Mouse (Mus musculus) forebrain, embryonic 11.5 days (tissue): ENCODE data around the gene Ccdc136. TPM values are rescaled to one million over a fixed set of nuclear protein-coding genes. Genes with fewer than 3 reads are reported as not detected.

ENCODE experiments used
- ATAC-seq: fragments of 200-750 bp; cut with Nextera tagmentation; replicated peaks from 2 replicates; pipeline ENCODE4 v1.8.0; 2017; ENCODE audit warnings: moderate TSS enrichment; ENCODE audit not compliant: low FRiP score
- DNase-seq: peaks from one replicate; pipeline ENCODE4 v3.0.0-alpha.2; 2017; ENCODE audit warnings: low spot score
- H3K27ac ChIP-seq: fragments of 300-500 bp; sonication (generic); 2 replicates; pipeline ENCODE4 v1.5.1; 2014; ENCODE audit warnings: low read depth, low read length
- H3K27me3 ChIP-seq: fragments of 300-500 bp; sonication (generic); 2 replicates; pipeline ENCODE4 v1.6.1; 2014; ENCODE audit warnings: mild to moderate bottlenecking, low read length, mixed read lengths; ENCODE audit not compliant: control insufficient read depth, insufficient read depth
- H3K36me3 ChIP-seq: fragments of 300-500 bp; sonication (generic); 2 replicates; pipeline ENCODE4 v1.6.1; 2014; ENCODE audit warnings: mild to moderate bottlenecking, low read length, moderate library complexity, mixed read lengths; ENCODE audit not compliant: control insufficient read depth, insufficient read depth
- H3K4me1 ChIP-seq: fragments of 300-500 bp; sonication (generic); replicated peaks from 2 replicates; pipeline ENCODE4 v1.6.1; 2014; ENCODE audit warnings: low read length, mixed read lengths; ENCODE audit not compliant: control insufficient read depth, insufficient read depth
- H3K4me2 ChIP-seq: fragments of 300-500 bp; sonication (generic); 2 replicates; pipeline ENCODE4 v1.6.1; 2014; ENCODE audit warnings: low read depth, mild to moderate bottlenecking, low read length, moderate library complexity, mixed read lengths; ENCODE audit not compliant: severe bottlenecking
- H3K4me3 ChIP-seq: fragments of 300-500 bp; sonication (generic); 2 replicates; pipeline ENCODE4 v1.5.1; 2014; ENCODE audit warnings: low read depth, low read length
- H3K9ac ChIP-seq: fragments of 300-500 bp; sonication (generic); 2 replicates; pipeline ENCODE4 v1.6.1; 2014; ENCODE audit warnings: low read length
- H3K9me3 ChIP-seq: fragments of 300-500 bp; sonication (generic); 2 replicates; pipeline ENCODE4 v1.6.1; 2016; ENCODE audit warnings: low read length, mixed read lengths; ENCODE audit not compliant: control insufficient read depth
- WGBS: fragments of 180-500 bp; shearing (Covaris S2); extraction: QIAGEN DNeasy Blood & Tissue Kit; methylation state at CpG from one replicate; pipeline ENCODE4 v1.1.7; 2014; 5-methylcytosine and 5-hydroxymethylcytosine counted together
- polyA plus RNA-seq: library from polyadenylated mRNA; unstranded; fragments of >200 nt; fragmentation: Nextera tagmentation; extraction: Ambion mirVana; gene quantifications from 2 replicates; pipeline ENCODE4 v1.2.1, GENCODE M21; 2014

Gene Ccdc136
- polyA plus RNA-seq, 1 experiment from 2014 or later = 25.7 TPM

- peak; percentile 56 for ATAC-seq
- peaks cover 8% of the 10 kb centered on the region; the same call in 1 of the 2 replicates for H3K4me1 ChIP-seq
- no peaks in the 10 kb centered on the region for H3K9me3 ChIP-seq
- H3K4me3 ChIP-seq = peak overlapping the region; percentile 59
- H3K27ac ChIP-seq = no peak overlapping the region
- DNase-seq = peak; percentile 62
- H3K9ac ChIP-seq = peak overlapping the region; percentile 70; the same call in 1 of the 2 replicates
- WGBS = 7% methylated on average over 6 of the region's 6 CpGs
- peaks cover 3% of the 10 kb centered on the region; the same call in 1 of the 2 replicates for H3K27me3 ChIP-seq
- H3K4me2 ChIP-seq = peak overlapping the region; percentile 92
- no peaks in the 10 kb centered on the region for H3K36me3 ChIP-seq
These were observed 1.5 kb downstream of the Ccdc136 start for GRCm38 (mm10) chr6:29397575-29397974.

DNA sequence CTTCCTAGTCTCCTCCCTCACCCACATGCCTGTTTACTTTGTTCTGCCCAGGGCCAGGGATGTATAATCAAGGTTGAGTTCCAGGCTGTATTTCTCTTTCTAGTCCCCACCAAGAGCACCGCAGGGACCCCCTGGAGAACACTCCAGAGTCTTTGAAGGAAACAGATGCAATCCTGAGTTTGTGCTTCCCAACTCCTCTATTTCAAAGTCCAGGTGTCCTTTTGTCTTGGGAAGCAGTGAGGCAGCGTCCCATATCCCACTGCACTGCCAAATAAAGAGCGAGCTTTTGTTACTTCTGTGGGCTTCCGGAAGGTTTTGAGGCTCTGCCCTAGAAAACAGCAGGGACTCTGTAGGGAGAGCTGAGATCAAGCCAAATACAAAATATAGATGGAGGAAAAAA is 3.7 kb downstream of the Ccdc136 start:
- no peak overlapping the region for H3K27ac ChIP-seq
- H3K4me2 ChIP-seq = no peak overlapping the region
- H3K27me3 ChIP-seq = peaks cover 3% of the 10 kb centered on the region; the same call in 1 of the 2 replicates
- H3K36me3 ChIP-seq = no peaks in the 10 kb centered on the region
- H3K9me3 ChIP-seq = no peaks in the 10 kb centered on the region
- ATAC-seq = no peak
- whole genome bisulfite sequencing = 79% methylated on average over 4 of the region's 4 CpGs
- H3K9ac ChIP-seq = no peak overlapping the region
- H3K4me3 ChIP-seq = no peak overlapping the region
- no peak for DNase-seq
- H3K4me1 ChIP-seq = peaks cover 8% of the 10 kb centered on the region; the same call in 1 of the 2 replicates

DNA sequence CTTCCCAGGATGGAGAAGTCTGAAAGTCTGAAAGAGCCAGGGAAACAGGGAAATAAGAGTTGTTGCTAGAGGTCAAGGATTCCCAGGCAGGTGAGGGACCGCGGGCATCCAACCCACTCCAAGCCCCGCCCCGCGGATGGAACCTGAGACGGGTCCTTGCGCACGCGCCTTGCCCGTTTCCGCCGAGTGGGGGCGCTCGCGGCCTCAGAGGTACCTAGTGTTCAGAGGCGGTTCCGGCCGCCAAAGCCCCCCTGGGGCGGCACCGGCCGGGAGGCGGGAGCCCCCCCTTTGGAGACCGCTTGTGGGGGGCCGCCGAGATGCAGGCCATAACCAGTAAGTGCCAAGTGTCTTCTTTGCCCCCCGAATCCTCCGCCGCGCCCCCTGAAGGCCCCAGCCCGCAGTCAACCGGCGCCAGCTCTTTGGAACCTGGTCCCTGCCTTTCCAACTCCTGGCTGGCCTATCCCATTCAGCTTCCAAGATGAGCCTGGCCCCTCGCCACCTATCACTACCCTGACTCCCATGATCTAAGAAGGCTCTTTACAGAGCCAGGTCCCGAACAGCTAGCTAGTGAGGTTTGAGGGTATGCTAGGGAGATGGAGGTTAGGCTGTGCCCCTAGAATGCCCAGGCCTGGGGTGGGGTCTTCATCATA is 6.7 kb downstream of the Ccdc136 start:
- H3K4me2 ChIP-seq = peak overlapping the region; percentile 20; the same call in 1 of the 2 replicates

GRCm38 (mm10) chr6:29406412-29406811 is 10.3 kb downstream of the Ccdc136 start:
- H3K36me3 ChIP-seq = peaks cover 3% of the 10 kb centered on the region; the same call in 1 of the 2 replicates
- no peaks in the 10 kb centered on the region for H3K9me3 ChIP-seq
- H3K4me3 ChIP-seq = no peak overlapping the region
- no peak overlapping the region for H3K4me2 ChIP-seq
- no peaks in the 10 kb centered on the region for H3K27me3 ChIP-seq
- no peak overlapping the region for H3K27ac ChIP-seq
- 91% methylated on average over 6 of the region's 6 CpGs for WGBS
- no peaks in the 10 kb centered on the region; the same call in 1 of the 2 replicates for H3K4me1 ChIP-seq
- ATAC-seq (no peak), DNase-seq (no peak)
- H3K9ac ChIP-seq = no peak overlapping the region

More for the DNA sequence above, 6.7 kb downstream of the Ccdc136 start:
- H3K27ac ChIP-seq = no peak overlapping the region
- WGBS = 8% methylated on average over 34 of the region's 34 CpGs
- H3K4me3 ChIP-seq = no peak overlapping the region
- H3K36me3 ChIP-seq = no peaks in the 10 kb centered on the region
- peak; percentile 68 for DNase-seq
- H3K27me3 ChIP-seq = no peaks in the 10 kb centered on the region
- H3K9me3 ChIP-seq = no peaks in the 10 kb centered on the region
- no peak for ATAC-seq
- no peaks in the 10 kb centered on the region; the same call in 1 of the 2 replicates for H3K4me1 ChIP-seq
- no peak overlapping the region for H3K9ac ChIP-seq

DNA sequence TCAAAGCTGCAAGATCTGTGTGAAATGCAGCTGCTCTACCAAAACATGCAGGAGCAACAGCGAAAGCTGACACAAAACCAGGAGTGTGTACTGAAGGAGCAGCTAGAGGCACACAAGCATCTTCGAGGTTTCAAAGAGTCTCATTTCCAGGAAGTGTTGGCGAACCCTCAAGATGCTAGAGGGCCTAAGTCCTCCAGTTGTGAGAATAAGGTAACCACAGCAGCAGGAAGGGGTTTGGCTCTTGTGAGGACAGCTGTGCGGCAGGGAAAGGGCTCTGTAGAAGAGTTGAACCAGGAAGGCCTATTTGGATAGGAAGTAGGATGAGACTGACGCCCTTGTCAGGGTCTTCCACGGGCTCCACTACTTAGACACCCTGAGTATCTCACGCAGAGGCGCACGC is 19.3 kb downstream of the Ccdc136 start:
- H3K9ac ChIP-seq = no peak overlapping the region
- H3K4me3 ChIP-seq = no peak overlapping the region
- H3K4me1 ChIP-seq = no peaks in the 10 kb centered on the region
- ATAC-seq = no peak
- H3K27ac ChIP-seq = no peak overlapping the region
- no peak for DNase-seq
- H3K4me2 ChIP-seq = no peak overlapping the region
- 86% methylated on average over 9 of the region's 9 CpGs for WGBS
- no peaks in the 10 kb centered on the region for H3K9me3 ChIP-seq
- no peaks in the 10 kb centered on the region for H3K27me3 ChIP-seq
- H3K36me3 ChIP-seq = no peaks in the 10 kb centered on the region; the same call in 1 of the 2 replicates

DNA sequence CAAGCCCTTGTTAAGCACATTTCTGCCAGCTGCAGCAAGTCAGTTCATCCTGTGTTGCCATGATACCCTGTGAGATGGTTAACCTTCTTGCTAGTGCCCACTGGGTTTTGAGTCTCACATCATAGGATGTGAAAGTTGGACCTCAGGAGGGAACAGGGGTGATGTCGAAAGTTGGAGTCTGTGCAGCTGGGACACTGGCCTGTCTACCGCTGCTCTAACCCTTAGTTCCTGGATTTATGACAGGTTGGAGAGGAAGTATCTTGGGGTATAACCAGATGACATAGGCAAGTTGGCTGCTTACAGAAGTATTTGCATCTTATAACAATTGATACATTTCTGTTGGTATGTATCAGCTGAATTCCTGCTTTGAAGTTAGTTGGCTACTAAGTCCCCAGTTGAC is 24.5 kb downstream of the Ccdc136 start:
- 93% methylated on average over 2 of the region's 2 CpGs for WGBS
- no peak overlapping the region for H3K4me3 ChIP-seq

DNA sequence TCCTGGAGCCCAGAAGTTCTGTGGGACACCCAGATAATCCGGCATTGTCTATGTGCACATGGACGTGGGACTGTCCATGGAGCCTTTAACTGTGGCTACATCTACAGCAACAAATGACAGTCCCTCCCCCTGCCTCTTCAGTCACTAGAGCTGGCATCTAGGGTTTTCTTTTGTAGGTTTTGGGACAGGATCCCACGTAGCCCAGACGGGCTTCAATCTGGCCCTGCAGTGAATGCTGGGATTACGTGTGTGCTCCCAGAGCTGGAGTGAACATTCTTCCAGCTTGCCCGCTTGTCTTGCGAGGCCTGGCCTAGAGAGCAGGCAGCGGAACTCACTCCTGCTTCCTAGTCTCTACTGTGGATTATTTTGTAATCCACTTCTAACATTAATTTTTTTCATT is 29.0 kb downstream of the Ccdc136 start:
- Histone ChIP-seq H3K4me1 (no peaks in the 10 kb centered on the region), H3K4me2 (no peak overlapping the region), H3K36me3 (no peaks in the 10 kb centered on the region), H3K27me3 (no peaks in the 10 kb centered on the region), H3K9me3 (no peaks in the 10 kb centered on the region), H3K4me3 (no peak overlapping the region), H3K27ac (no peak overlapping the region), H3K9ac (no peak overlapping the region)
- no peak for ATAC-seq
- 81% methylated on average over 8 of the region's 8 CpGs for WGBS
- no peak for DNase-seq

More for the DNA sequence above, 24.5 kb downstream of the Ccdc136 start:
- Histone ChIP-seq H3K27me3 (no peaks in the 10 kb centered on the region), H3K36me3 (no peaks in the 10 kb centered on the region), H3K4me1 (no peaks in the 10 kb centered on the region), H3K27ac (no peak overlapping the region), H3K4me2 (no peak overlapping the region), H3K9me3 (no peaks in the 10 kb centered on the region), H3K9ac (no peak overlapping the region)
- ATAC-seq = no peak
- DNase-seq = no peak

GRCm38 (mm10) chr6:29426331-29426730 is 30.2 kb downstream of the Ccdc136 start:
- Histone ChIP-seq H3K27me3 (peaks cover 2% of the 10 kb centered on the region; the same call in 1 of the 2 replicates), H3K36me3 (no peaks in the 10 kb centered on the region), H3K4me3 (no peak overlapping the region), H3K4me2 (no peak overlapping the region), H3K27ac (no peak overlapping the region), H3K9me3 (no peaks in the 10 kb centered on the region), H3K9ac (no peak overlapping the region), H3K4me1 (no peaks in the 10 kb centered on the region)
- no peak for DNase-seq
- ATAC-seq = no peak
- WGBS = 82% methylated on average over 6 of the region's 6 CpGs

DNA sequence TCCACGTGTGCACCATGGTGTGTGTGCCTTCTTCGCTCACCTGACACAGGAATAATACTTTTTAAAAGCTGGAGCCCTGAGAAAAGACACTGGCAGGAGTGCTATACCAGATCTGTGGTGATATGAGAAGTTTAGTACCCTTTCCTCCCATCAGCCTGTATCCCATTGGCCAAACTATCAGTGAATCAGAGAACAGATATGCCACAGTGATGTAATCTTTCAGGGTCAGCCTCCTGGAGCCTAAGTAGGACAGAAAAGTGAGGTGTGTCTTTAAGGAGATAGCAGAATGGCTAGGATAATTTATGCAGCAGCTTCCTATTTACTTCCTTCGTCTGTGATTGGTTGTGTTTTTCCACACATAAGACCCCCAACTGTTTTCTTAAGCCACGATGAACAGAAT is 32.1 kb downstream of the Ccdc136 start:
- Histone ChIP-seq H3K9me3 (no peaks in the 10 kb centered on the region), H3K4me1 (peaks cover 4% of the 10 kb centered on the region), H3K4me3 (no peak overlapping the region), H3K27me3 (peaks cover 18% of the 10 kb centered on the region), H3K36me3 (no peaks in the 10 kb centered on the region), H3K27ac (no peak overlapping the region), H3K9ac (no peak overlapping the region), H3K4me2 (no peak overlapping the region)
- DNase-seq (no peak), ATAC-seq (no peak)
- whole genome bisulfite sequencing = 55% methylated on average over 4 of the region's 4 CpGs
